Mouse (Mus musculus): Measurements from ENCODE around the gene Camta1.

The Camta1 gene

GRCm38 (mm10) chr4:151511092-151511491, 350.6 kb downstream of the Camta1 start:
- no peak for DNase-seq

GRCm38 (mm10) chr4:151510417-151510816, 351.3 kb downstream of the Camta1 start:
- DNase-seq: no peak

GRCm38 (mm10) chr4:151506701-151507100, 355.0 kb downstream of the Camta1 start:
- no peak for DNase-seq

- DNase-seq: peak; percentile 26
Observed at GRCm38 (mm10) chr4:151498481-151499276, 363.0 kb downstream of the Camta1 start.

- DNase-seq: peak; percentile 62
Observed at GRCm38 (mm10) chr4:151496581-151496980, 365.1 kb downstream of the Camta1 start.

- DNase-seq: peak; percentile 17
Observed at GRCm38 (mm10) chr4:151495276-151495882, 366.3 kb downstream of the Camta1 start.

GRCm38 (mm10) chr4:151492786-151493185, 368.9 kb downstream of the Camta1 start:
- DNase-seq: no peak

GRCm38 (mm10) chr4:151483977-151484313, 377.7 kb downstream of the Camta1 start:
- DNase-seq: no peak

GRCm38 (mm10) chr4:151483299-151483976, 378.2 kb downstream of the Camta1 start:
- peak; percentile 28 for DNase-seq

- DNase-seq: no peak
Observed at GRCm38 (mm10) chr4:151480928-151481327, 380.7 kb downstream of the Camta1 start.

GRCm38 (mm10) chr4:151477950-151478349, 383.7 kb downstream of the Camta1 start:
- DNase-seq: no peak

GRCm38 (mm10) chr4:151474895-151475470, 386.7 kb downstream of the Camta1 start:
- DNase-seq: no peak

- DNase-seq: no peak
Observed at GRCm38 (mm10) chr4:151471886-151472285, 389.8 kb downstream of the Camta1 start.

- no peak for DNase-seq
Observed at GRCm38 (mm10) chr4:151468381-151468780, 393.3 kb downstream of the Camta1 start.

- no peak for DNase-seq
Observed at GRCm38 (mm10) chr4:151458686-151459085, 403.0 kb downstream of the Camta1 start.

GRCm38 (mm10) chr4:151454611-151455010, 407.1 kb downstream of the Camta1 start:
- no peak for DNase-seq

- no peak for DNase-seq
Observed at GRCm38 (mm10) chr4:151454065-151454464, 407.6 kb downstream of the Camta1 start.

- DNase-seq: no peak
Observed at GRCm38 (mm10) chr4:151451885-151452284, 409.8 kb downstream of the Camta1 start.

GRCm38 (mm10) chr4:151449981-151450380, 411.7 kb downstream of the Camta1 start:
- DNase-seq: no peak

- DNase-seq: no peak
Observed at GRCm38 (mm10) chr4:151448341-151448740, 413.3 kb downstream of the Camta1 start.

- DNase-seq: peak; percentile 41
Observed at GRCm38 (mm10) chr4:151444665-151445064, 417.0 kb downstream of the Camta1 start.

- DNase-seq: no peak
Observed at GRCm38 (mm10) chr4:151438561-151438960, 423.1 kb downstream of the Camta1 start.

GRCm38 (mm10) chr4:151437859-151438258, 423.8 kb downstream of the Camta1 start:
- DNase-seq: no peak

- DNase-seq: no peak
Observed at GRCm38 (mm10) chr4:151425133-151425532, 436.5 kb downstream of the Camta1 start.

Measured in kidney, adult 11 months (tissue).